Mouse (Mus musculus): ENCODE data around the gene Retsat. TPM values are rescaled to one million over a fixed set of nuclear protein-coding genes. Genes with fewer than 3 reads are reported as not detected.

The Retsat gene
- total RNA-seq, 2 experiments from 2014 or later, result 44.0 to 50.8 TPM

DNA sequence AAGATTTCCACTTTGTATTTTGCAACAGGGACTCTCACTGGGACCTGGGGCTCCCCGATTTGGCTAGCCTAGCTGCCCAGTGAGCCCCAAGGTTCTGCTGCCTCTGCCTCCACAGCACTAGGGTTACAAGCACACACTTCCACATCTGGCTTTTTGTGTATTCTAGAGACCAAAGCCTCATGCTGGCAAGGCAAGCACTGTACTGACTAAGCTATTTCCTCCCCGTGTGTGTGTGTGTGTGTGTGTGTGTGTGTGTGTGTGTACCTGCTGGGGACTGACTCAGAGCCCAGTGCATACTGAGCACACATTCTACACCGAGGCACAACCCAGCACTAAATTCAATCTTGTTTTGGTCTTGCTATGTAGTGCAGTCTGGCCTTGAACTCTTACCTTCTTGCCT is 11.6 kb upstream of the Retsat start:
- DNase-seq (ENCODE audit: low spot score in 2 of 2), result no peak

DNA sequence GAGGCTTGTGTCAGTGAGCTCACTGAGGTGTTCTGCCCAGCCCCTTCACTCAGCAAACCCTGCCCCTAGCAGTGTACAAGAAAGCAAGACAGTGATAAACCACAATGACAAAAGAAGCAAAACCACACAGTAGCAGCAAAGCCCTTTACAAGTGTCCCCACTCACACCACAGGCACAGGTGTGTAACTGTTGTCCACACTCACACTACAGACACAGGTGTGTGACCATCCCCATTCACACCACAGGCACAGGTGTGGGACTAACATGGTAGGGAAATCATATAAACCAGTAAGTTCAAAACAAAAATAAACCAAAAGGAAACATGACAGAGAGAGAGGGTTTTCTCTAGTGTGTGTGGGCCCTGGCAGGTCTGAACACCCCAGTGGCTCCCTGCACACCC is 10.0 kb upstream of the Retsat start:
- DNase-seq (ENCODE audit: low spot score in 2 of 2), result no peak

DNA sequence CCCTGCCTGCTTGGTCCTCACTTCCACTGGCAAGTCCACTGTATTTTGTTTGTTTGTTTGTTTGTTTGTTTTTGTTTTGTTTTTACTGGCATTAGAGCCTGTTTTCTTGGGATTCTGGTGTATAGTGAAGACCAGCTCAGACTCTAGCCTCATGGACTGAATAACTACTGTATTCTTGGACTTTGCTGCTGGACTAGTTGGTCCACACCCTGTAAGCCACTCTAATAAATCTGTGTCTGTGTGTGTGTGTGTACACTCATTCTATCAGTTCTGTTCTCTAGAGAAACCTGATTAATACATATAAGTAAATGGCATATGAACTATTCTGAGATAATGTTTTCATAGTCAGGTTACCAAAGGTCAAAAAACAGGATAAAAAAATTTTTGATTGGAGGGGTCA is 8.2 kb upstream of the Retsat start:
- DNase-seq (ENCODE audit: low spot score in 2 of 2), result no peak

DNA sequence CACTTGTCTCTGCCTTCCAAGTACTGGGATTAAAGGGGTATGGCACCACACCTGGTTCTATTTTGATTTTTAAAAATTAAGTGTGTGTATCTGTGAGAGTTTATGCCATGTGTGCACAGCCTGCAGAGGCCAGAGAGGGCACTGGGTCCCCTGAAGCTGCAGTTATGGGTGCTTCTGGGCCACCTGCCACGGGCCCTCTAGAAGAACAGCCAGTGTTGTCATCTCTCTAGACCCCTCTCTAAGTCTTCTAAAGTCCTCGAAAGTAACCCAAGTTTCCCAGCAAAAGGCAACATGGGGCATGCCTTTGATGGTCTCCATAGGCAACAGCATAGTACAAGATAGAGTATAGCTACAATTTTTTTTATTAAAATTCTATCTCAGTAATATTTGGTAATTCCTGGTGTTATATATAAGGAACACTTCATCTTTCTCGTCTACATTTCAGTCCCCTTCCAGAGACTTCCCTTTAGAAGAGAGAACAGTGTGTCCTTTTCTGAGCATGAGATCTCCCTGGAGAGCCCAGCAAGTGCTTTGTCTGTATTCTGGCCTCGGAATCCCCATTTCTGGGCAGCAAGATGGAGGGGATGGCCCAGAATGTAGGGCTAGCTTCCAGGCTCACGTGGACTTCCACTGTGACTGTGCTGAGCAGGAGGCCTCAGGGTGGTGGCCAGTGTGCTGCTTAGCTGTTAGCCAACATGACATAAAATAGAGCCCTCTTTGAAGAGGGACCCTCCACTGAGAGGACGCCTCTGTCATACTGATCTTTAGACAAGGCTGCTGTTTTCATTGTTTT is 5.1 kb upstream of the Retsat start:
- peak; percentile 34 to 55 for DNase-seq (ENCODE audit: low spot score in 2 of 2)

DNA sequence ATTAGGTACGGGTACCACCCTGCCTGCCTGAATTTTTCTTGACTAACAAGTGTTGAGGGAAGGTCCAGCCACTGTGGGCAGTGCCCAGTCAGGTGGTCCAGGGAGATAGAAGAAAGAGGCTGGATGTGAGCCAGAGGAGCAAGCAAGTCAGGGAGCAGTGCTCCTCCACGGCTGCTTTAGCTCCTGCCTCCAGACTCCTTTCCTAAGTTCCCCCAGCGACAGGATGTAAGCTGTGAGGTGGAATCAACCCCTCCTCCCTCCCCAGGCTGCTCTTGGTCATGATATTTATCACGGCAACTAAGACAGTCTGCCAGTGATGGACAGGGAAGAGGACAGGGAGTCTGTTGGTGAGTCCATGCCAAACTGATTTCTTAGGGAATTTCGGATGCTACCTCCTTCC is 4.4 kb upstream of the Retsat start:
- DNase-seq (ENCODE audit: low spot score in 2 of 2), result no peak

DNA sequence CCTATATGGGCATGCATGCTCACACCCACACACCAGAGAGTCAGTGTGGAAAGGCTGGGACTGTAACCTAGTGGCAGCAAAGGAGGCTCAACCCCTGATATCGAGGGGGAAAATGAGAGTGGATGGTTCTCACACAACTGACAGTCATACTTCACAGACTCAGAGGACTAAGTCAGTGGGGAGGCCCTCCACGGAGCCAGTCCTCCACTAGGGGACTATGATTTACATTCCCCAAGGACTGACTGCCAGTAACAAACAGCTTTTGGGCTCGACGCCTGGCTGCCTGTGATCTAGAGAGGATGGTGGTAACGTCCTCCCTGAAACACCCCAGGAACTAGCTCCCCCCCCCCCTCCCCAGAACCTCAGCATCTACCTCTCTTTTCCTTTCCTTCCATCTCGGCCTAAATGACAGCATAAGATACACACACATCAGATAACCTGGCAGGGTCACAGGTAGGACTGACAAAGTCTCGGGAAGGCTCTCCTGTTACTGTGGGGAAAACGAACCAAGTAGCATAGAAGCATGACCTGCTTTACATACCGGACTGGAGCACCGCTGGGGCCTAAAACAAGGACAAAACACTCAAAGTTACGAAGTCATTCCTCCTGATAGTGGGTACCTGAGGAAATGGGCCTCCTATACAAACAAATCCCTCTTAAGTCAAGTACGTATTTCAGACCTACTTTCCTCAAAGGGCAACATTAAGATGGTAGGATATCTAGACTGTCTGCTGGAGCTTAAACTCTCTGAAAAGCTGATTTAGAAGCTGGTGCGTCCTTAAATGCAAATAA is 996 bp upstream of the Retsat start:
- peak; percentile 15 to 48 for DNase-seq (ENCODE audit: low spot score in 2 of 2)

DNA sequence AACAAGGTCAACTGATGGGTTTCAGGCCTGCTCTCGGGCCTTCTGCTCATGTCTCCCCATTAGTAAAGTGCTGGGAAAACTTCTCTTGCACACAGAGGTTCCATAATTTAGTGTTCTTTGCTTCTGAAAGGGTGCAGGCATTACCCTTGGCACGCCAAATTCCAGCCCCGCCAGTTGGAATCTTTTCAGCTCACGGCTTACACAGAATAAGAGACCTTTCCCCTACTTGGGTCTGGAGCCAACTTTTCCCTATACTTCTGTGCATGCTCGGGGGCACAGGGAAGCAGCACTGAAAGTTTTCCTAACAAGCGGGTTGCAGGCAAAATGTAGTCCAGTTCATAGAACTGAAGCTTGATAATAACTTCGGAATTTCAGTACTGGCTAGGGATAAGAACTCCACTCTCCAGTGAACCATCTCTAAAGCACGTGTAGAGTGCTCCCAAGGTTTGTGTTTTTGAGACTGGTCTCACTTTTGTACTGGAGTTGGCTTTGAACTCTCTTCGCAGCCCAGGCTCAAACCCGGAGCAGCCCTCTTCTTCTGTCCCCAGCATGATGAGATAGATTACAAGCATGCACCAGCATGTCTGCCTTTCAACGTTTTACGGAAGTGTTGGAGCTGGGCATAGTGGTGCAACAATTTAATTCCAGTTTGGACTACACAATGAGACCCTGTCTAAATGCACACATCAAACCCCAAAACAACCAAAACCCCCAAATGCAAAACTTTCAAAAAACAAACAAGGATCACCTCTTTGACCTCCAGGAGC is 699 bp downstream of the Retsat start:
- DNase-seq (ENCODE audit: low spot score in 2 of 2), result peak in 1 of 2 experiments; percentile 64

DNA sequence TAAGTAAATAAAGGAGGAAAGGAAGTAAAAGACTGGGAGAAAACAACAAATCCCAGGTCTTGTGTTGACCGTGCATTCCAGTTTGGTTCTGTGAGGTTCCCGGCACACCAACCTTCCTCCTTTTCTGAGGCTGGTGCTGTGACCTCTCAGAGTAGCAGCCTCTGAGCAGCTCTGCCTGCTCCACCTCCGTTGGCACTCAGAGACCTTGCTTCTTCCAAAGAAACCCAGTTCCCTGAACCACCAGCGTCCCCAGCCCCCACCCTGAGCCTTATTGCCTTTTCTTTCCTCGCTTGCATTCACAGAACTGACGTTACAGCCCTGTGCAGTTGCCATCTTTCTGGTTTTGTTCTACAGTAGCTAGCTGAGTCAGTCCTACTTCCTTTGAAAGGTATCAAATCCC is 1.9 kb downstream of the Retsat start:
- no peak for DNase-seq (ENCODE audit: low spot score in 2 of 2)

DNA sequence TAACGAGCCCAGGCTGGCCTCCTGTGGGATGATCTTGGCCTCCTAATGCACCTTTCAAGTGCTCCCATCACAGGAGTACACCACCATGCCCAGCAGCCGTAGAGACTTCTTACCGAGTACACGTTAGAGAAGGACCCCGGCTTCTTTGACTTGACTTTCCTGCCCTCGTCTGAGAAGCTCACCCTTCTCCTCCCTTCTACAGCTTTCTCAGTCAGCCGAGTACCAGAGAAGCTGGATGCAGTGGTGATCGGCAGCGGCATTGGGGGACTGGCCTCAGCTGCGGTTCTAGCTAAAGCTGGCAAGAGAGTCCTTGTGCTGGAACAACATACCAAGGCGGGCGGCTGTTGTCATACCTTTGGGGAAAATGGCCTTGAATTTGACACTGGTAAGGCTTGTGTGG is 2.5 kb downstream of the Retsat start:
- DNase-seq (ENCODE audit: low spot score in 2 of 2), result no peak

DNA sequence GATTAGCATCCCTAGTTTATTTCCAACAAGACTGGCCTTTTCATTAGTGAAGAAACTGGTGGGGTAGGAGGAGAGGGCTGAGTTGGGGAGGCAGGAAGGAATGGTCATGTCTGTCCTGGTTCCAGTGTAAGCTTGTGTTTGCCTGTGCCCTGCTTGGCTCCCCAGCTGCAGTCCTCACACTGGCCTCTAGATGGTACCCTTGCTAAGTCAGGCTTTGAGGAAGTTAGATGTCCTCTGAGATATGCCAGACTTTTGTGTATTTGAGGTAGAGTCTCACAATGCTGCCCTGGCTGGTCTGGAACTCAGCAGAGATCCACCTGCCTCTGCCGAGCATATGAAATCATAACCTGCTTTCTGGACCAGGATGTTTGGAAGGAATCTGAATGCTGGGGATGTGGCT is 3.5 kb downstream of the Retsat start:
- peak; percentile 77 to 84 for DNase-seq (ENCODE audit: low spot score in 2 of 2)

DNA sequence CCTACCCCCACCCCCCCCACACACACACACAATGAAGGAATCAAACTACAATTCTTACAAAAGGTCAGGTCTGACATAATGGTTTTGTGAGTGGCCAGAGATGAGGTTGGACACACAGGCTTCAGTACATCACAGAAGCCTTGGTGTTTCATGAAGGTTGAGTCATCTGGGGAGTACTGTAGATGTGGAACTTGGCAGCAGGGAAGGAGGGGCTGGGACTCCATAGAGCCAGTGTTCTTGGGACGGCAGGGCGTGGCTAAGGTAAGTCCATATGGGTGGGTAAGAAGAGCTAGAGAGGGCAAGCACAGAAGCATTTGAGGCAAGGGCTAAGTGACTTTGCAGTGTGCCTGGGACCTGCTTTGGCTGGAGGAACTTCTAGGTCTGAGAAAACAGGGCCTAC is 5.8 kb downstream of the Retsat start:
- no peak for DNase-seq (ENCODE audit: low spot score in 2 of 2)

DNA sequence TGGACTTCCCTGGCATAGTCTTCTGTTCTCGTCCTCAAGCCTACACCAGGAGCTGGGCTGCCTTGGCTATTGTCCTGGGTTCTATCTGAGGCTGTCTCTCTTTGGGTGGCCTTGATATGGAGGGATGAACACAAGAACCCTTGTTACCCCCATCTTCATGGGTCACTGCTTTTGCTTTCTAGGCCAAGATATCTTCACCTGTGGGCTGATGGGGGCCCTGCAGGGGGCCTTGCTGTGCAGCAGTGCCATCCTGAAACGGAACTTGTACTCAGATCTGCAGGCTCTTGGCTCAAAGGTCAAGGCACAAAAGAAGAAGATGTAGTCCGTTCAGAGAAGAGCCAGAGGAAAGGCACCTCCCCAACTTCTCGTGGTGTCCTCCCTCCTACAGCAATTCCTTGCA is 8.8 kb downstream of the Retsat start:
- DNase-seq (ENCODE audit: low spot score in 2 of 2), result no peak

DNA sequence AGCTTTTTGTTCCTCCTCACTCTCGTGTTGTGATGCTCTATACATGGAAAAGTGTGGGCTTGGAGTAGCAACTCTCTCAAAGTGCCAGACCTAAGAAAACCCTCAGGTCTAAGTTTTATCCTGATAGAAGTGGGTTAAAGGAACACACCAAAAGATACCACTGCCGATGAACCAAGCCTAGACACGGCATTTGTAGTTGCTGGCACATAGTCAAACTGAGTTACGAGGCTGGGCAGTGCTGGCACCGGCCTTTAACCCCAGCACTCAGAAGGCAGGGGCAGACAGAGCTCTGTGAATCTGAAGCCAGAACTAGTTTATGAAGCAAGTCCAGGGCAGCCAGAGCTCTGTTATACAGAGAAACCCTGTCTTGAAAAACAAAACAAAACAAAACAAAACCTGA is 9.4 kb downstream of the Retsat start:
- DNase-seq (ENCODE audit: low spot score in 2 of 2), result no peak

DNA sequence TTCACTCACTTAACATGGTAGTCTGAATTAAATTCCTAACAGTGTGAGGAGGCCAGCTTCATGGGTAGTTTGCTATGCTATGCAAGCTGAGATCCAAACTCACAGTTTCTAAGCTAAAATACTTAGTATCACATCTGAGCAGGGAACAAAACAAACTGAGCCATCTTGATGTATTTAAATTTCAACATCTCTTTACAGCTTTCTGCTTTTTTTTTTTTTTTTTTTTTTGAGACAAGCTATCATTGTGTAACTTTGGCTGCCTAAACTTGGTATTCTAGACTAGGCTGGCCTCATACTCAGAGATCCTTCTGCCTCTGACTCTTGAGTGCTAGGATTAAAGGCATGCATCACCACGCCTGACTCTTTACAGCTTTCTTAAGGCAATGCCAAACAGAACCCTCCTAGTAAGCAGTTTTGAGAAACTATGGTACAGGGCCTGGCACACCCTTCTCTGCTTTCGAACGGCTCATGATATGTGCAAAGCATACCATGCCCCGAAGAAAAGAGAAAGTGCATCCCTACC is 10.4 kb downstream of the Retsat start:
- DNase-seq (ENCODE audit: low spot score in 2 of 2), result no peak

DNA sequence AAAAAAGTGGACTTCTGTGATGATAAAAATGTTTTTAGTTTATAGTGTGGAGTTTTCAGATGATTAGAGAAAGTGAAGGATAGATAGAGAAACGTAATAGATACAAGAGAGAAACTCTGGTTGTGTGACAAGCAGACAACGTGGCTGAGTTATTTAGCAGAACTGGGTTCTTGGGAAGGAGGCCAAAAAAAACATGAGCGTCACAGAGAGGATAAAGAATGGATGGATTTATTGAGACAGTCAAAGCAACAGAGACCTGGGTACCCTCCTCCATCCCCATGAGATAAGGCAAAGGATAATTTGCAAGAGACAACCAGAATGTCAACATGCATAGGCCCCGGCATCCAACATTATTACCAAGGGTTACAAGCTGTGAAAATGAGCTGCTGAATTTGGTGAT is 12.0 kb downstream of the Retsat start:
- no peak for DNase-seq (ENCODE audit: low spot score in 2 of 2)

DNA sequence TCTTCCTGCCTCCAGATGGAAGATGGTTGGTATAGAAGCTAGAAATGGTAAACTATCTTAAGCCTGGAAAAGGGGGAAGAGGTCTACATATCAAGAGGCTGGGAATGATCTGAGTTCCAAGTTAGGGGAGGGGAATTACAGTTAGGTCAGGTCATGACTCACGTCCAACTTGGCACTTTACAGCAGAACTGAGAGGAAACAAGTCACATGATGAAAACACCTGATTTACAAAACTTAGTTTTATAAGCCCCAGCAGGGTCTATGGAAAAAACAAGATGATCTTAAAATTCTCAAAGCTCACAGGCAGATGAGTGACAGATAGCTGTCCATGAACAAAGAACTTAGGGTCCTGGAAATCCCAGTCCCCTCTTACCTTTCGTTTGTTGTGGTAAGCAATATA is 16.9 kb downstream of the Retsat start:
- no peak for DNase-seq (ENCODE audit: low spot score in 2 of 2)

DNA sequence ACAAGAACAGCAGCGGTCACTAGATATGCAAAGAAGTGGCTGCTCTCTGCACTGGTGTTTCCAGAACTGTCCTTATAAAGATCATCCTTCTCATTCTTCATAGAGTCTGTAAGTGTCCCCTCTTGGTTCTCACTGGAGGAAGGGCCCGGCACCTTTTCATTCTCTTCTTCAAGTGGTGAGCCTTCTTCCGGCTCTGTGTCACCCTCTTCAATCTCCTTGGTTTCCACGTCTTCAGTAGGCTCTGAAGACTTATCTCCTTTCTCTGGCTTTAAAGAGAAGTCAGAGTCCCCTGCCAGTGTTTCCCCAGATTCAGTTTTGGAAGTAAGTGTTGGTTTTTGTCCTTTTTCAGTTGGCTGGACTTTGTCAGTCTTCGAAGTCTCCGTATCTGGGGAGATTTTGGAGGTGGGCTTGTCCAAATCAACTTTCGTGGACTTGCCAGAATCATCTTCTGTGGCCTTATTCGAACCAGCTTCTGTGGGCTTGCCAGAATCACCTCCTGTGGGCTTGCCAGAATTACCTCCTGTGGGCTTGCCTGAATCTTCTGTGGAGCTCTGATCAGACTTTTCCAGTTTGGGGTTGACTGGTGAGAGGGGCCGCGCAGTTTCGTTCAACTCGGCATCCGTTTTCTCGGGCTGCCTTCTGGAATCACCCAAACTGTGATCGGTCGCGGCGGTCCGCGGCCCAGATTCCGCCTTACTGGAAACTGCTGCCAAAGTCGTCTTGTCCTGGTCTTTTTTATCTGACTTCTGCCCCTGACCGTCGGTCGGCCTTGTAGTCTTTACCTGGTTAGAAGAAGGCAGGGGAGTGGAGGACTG is 17.5 kb downstream of the Retsat start:
- no peak for DNase-seq (ENCODE audit: low spot score in 2 of 2)

DNA sequence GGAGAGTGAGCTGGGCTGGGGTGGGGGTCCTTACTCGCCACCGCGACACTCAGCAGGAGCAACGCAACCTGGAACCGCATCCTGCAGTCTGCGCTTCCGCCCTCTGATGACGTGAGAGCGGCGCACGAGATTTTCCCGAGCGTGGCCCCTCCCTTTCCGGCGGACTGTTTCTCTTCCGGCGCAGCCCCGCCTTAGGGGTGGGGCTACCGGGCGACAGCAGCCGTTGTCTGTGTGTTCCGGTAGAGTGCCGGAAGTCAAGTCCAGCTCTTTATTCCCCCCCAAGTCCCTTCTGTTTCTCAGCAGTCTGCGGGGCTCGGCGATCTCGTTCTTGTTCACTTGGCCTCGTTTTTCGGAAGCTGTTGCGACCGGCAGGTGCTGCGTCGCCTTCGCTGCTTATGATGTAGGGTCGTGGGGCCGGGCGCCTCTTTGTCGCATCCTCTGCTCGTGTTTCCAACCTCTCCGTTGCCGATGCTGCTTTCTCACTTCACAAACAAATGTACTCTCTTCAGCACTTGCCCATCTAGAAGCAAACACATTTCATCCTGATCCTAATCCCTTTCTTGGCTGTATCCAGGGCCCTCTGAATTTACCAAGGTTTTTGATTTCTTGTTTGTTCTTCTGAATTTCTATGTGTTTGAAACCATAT is 18.5 kb downstream of the Retsat start, which contains the start of gene Tgoln1:
TSS of gene Tgoln1 (minus strand) at position 358 of the 646 bp plus-strand sequence.
- DNase-seq (ENCODE audit: low spot score in 2 of 2), result peak; percentile 87 to 95

DNA sequence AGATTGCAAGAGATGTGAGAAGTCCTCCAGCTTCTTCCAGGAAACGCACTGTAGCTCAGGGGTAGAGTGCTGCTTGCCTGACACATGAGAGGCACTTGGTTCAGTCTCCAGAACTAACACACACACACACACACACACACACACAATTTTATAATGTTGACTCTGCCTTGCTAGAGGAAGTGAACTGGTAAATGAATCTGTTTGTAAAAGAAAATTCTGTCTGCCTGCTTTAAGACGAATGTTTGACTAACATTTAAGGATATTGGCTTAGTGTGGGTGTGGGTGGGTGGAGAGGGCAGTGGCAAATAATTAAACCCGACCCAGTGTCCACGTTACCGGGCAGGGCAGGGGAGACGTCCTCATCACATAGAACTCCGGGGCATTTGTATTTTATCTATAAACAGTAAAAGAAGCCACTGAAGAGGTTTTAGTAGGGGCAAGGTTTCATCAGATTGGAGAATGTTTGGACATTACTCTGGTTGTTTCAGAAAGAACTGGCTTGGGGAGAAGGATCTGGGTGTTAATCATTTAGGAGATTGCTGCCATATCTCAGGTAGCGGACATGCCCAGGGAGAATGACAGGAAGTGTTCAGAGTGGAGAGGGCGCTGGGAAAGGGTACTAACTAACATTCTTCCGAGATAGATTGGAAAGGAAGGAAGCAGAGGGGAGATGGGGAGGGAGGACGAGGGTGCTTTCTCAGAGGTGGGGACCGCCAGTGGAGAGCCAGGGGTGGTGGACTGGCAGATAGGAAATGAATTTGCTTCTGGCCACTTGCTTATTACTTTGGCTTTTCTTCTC is 21.7 kb downstream of the Retsat start:
- no peak for DNase-seq (ENCODE audit: low spot score in 2 of 2)
